Mouse (Mus musculus): ENCODE measurements around the gene Fam71e1. TPM values are rescaled to one million over a fixed set of nuclear protein-coding genes. Genes with fewer than 3 reads are reported as not detected.

Fam71e1 gene
- polyA plus RNA-seq, 1 experiment = 2.7 TPM

DNA sequence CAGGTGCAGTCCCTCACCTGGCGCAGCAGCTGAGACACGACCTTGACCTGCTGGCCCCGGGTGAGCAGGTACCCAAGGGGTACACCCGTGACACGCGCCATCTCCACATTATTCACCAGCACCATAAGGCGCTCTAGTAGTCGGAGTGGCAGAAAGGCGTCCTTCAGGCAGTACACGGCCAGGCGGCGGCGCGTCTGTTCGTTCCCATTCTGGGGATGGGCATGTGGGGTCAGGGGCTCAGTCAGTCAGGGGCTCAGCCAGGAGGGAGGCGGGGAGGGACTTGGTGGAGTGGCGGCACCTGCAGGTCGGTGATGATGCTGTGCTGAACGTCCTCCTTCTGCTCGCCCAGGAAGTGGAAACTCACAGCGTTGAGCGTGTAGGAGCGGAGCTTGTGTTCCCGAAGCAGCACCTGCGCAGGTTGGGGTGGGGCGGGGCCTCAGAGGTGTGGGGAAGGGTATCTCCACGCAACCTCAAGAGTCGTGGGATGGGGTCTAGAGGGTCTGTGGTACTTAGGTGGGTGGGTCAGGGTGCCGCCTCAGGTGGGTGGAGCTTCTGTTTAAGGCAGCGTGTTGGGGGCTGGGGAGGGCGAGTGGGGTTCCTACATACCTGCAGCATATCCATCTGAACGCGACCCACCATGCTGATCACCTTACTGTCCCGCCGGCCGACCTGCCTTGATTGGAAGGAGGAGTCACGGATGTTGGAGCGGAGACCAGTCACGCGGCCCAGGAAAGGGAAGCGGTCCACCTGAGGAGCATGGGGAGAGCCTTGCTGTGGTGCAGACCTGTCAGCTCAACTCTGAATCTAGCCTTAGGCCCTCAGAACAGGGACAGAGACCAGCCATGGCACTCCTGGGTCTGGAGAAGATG lies 42.6 kb downstream of the Fam71e1 start:
- TF ChIP-seq CTCF (IDR thresholded peaks at IDR 0.05; ENCODE audit: borderline replicate concordance, insufficient read depth, low read length) (no peak), POLR2A (IDR thresholded peaks at IDR 0.05; ENCODE audit: low read depth, low read length) (no peak)
- Histone ChIP-seq H3K4me1 (ENCODE audit: control insufficient read depth, insufficient read depth, low read length) (no peaks in the 10 kb centered on the region), H3K4me3 (ENCODE audit: insufficient read depth, low read length) (no peak overlapping the region), H3K27ac (ENCODE audit: insufficient read depth, low read length) (no peak overlapping the region)

GRCm38 (mm10) chr7:44542555-44542954 lies 46.2 kb downstream of the Fam71e1 start:
- Histone ChIP-seq H3K27ac (ENCODE audit: insufficient read depth, low read length) (no peak overlapping the region), H3K4me1 (ENCODE audit: control insufficient read depth, insufficient read depth, low read length) (no peaks in the 10 kb centered on the region), H3K4me3 (ENCODE audit: insufficient read depth, low read length) (no peak overlapping the region)
- TF ChIP-seq CTCF (IDR thresholded peaks at IDR 0.05; ENCODE audit: borderline replicate concordance, insufficient read depth, low read length) (no peak), POLR2A (IDR thresholded peaks at IDR 0.05; ENCODE audit: low read depth, low read length) (no peak)

GRCm38 (mm10) chr7:44543071-44543470 lies 46.7 kb downstream of the Fam71e1 start:
- no peaks in the 10 kb centered on the region for H3K4me1 ChIP-seq (ENCODE audit: control insufficient read depth, insufficient read depth, low read length)
- H3K27ac ChIP-seq (ENCODE audit: insufficient read depth, low read length) = no peak overlapping the region
- TF ChIP-seq CTCF (IDR thresholded peaks at IDR 0.05; ENCODE audit: borderline replicate concordance, insufficient read depth, low read length) (no peak), POLR2A (IDR thresholded peaks at IDR 0.05; ENCODE audit: low read depth, low read length) (no peak)
- no peak overlapping the region for H3K4me3 ChIP-seq (ENCODE audit: insufficient read depth, low read length)

DNA sequence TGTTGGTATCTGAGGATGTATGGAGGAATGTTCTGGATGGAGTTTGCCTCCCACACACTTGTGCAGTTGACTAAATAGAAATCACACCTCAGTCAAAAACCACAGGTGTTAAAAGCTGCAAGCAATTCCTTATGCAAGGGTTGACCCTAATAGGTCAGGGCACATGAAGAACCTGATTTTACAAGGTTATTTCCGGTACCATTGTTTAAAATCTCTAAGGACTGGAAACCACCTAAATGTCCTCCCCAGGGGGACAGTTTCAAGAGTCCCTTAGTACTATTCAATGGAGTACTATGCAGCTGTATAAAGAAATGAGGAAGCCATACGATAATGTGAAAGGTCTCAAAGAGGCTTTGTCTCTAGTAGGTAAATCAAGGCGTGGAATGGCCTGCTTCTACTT lies 49.9 kb downstream of the Fam71e1 start:
- Histone ChIP-seq H3K4me3 (ENCODE audit: insufficient read depth, low read length) (no peak overlapping the region), H3K27ac (ENCODE audit: insufficient read depth, low read length) (no peak overlapping the region), H3K4me1 (ENCODE audit: control insufficient read depth, insufficient read depth, low read length) (no peaks in the 10 kb centered on the region)
- TF ChIP-seq POLR2A (IDR thresholded peaks at IDR 0.05; ENCODE audit: low read depth, low read length) = no peak
- no peak for TF ChIP-seq CTCF (IDR thresholded peaks at IDR 0.05; ENCODE audit: borderline replicate concordance, insufficient read depth, low read length)

DNA sequence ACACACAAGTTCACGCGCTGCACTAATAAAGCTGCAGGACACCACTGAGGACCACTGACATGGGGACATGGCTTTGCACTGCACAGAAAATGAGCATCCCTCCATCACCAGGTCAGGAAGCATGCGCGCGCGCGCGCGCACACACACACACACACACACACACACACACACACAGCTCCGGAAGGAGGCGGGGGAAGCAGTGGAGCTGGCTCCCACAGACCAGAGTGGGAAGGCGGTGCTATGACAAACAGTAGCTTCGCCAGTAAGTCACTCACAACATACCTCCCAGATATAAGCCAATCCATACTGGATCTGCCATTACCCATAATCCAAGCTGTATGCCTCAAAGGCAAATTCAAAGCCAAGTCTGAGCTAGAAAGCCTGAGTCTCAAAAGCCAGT lies 50.7 kb downstream of the Fam71e1 start:
- H3K4me3 ChIP-seq (ENCODE audit: insufficient read depth, low read length) = peak overlapping the region; percentile 65; the same call in 1 of the 2 replicates
- no peak overlapping the region for H3K27ac ChIP-seq (ENCODE audit: insufficient read depth, low read length)
- H3K4me1 ChIP-seq (ENCODE audit: control insufficient read depth, insufficient read depth, low read length) = no peaks in the 10 kb centered on the region
- no peak for TF ChIP-seq POLR2A (IDR thresholded peaks at IDR 0.05; ENCODE audit: low read depth, low read length)
- TF ChIP-seq CTCF (IDR thresholded peaks at IDR 0.05; ENCODE audit: borderline replicate concordance, insufficient read depth, low read length) = no peak

DNA sequence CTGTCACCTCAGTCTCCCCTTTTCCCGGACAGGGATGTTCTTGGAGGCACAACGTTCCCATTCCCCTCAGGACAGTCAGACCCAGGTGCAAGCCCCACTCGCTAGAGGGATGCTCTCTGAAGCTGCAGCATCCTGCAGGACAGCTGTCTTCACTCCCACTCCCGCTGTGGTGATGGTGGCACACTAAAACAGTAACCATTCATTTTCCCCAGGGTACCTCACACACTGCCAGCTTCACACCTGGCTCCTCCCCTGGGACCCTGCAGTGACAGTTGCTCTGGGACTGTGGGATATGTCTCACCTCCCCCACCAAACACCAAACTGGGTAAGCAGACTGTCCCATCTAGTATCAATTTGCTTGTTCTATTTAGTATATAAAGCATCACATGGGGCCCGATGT lies 51.3 kb downstream of the Fam71e1 start:
- Histone ChIP-seq H3K27ac (ENCODE audit: insufficient read depth, low read length) (no peak overlapping the region), H3K4me1 (ENCODE audit: control insufficient read depth, insufficient read depth, low read length) (no peaks in the 10 kb centered on the region), H3K4me3 (ENCODE audit: insufficient read depth, low read length) (peak overlapping the region; percentile 65)
- TF ChIP-seq POLR2A (IDR thresholded peaks at IDR 0.05; ENCODE audit: low read depth, low read length) (no peak), CTCF (IDR thresholded peaks at IDR 0.05; ENCODE audit: borderline replicate concordance, insufficient read depth, low read length) (no peak)

DNA sequence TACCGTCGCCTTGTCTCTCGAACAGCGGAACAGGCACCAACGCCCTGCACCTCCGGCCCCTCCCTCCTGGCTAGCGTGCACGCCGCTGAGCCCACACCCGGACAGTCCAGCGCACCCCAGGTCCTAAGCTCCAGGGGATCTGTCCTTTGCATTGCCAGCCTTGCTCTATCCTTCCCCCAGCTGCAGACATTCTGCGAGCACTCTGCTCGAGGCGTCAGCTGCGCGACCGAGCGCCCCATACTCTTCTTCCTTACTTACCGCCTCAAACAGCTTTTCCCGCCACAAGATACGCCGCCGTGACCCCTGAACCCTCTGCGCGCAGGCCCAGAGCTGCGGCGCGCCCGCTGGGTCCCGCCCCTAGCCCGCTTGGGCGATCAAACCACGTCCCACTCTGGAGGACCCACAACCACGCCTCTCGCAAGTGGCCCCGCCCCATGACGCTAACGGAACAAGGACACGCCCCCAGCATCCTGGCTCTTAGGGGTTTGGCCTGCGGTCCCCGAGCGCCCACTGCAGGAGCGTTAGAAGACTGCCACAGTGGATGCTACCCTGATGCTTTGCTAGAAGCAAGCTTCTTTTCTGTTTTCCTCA lies 52.2 kb downstream of the Fam71e1 start, which contains the start of gene Pold1:
Pold1 (minus strand) TSS at position 353 of the 591 bp plus-strand sequence.
- peak within 1 kb of the TSS; percentile 9; the same call in 1 of the 2 replicates for H3K27ac ChIP-seq (ENCODE audit: insufficient read depth, low read length)
- TF ChIP-seq POLR2A (IDR thresholded peaks at IDR 0.05; ENCODE audit: low read depth, low read length) (peak; percentile 46; the same call in 1 of the 2 replicates), CTCF (IDR thresholded peaks at IDR 0.05; ENCODE audit: borderline replicate concordance, insufficient read depth, low read length) (peak; percentile 49)
- H3K4me1 ChIP-seq (ENCODE audit: control insufficient read depth, insufficient read depth, low read length) = no peaks in the 10 kb centered on the region

GRCm38 (mm10) chr7:44549621-44550408 lies 53.4 kb downstream of the Fam71e1 start:
- Histone ChIP-seq H3K4me1 (ENCODE audit: control insufficient read depth, insufficient read depth, low read length) (no peaks in the 10 kb centered on the region), H3K4me3 (ENCODE audit: insufficient read depth, low read length) (no peak overlapping the region), H3K27ac (ENCODE audit: insufficient read depth, low read length) (no peak overlapping the region)
- TF ChIP-seq CTCF (IDR thresholded peaks at IDR 0.05; ENCODE audit: borderline replicate concordance, insufficient read depth, low read length) (no peak), POLR2A (IDR thresholded peaks at IDR 0.05; ENCODE audit: low read depth, low read length) (no peak)

More for the DNA sequence above, 52.2 kb downstream of the Fam71e1 start, which contains the start of gene Pold1:
- peak within 1 kb of the TSS; percentile 65 for H3K4me3 ChIP-seq (ENCODE audit: insufficient read depth, low read length)

- no peak overlapping the region for H3K4me3 ChIP-seq (ENCODE audit: insufficient read depth, low read length)
- H3K4me1 ChIP-seq (ENCODE audit: control insufficient read depth, insufficient read depth, low read length) = no peaks in the 10 kb centered on the region
- TF ChIP-seq CTCF (IDR thresholded peaks at IDR 0.05; ENCODE audit: borderline replicate concordance, insufficient read depth, low read length) (no peak), POLR2A (IDR thresholded peaks at IDR 0.05; ENCODE audit: low read depth, low read length) (no peak)
- no peak overlapping the region for H3K27ac ChIP-seq (ENCODE audit: insufficient read depth, low read length)
Observed at GRCm38 (mm10) chr7:44550409-44550678, 54.0 kb downstream of the Fam71e1 start.

Other genes starting within 250 kb of the Fam71e1 start
- 0.75 and 1.1 TPM in 2 replicates for gene 1700028J19Rik, start 249.9 kb upstream of the Fam71e1 start, polyA plus RNA-seq (2011; ENCODE audit: insufficient read length, low read depth, missing spikeins)
- 71.4 and 78.0 TPM in 2 replicates for gene 2410002F23Rik, start 249.9 kb upstream of the Fam71e1 start, polyA plus RNA-seq (2011; ENCODE audit: insufficient read length, low read depth, missing spikeins)
- not detected in 2 replicates for gene Acp4, start 239.2 kb upstream of the Fam71e1 start, polyA plus RNA-seq (2011; ENCODE audit: insufficient read length, low read depth, missing spikeins)
- gene Gm15517, start 235.1 kb upstream of the Fam71e1 start, polyA plus RNA-seq (2011; ENCODE audit: insufficient read length, low read depth, missing spikeins) = not detected in 2 replicates
- gene Clec11a, start 189.7 kb upstream of the Fam71e1 start, polyA plus RNA-seq (2011; ENCODE audit: insufficient read length, low read depth, missing spikeins) = 2.6 and 13.4 TPM in 2 replicates
- 1.1 and 2.6 TPM in 2 replicates for gene Shank1, start 186.3 kb upstream of the Fam71e1 start, polyA plus RNA-seq (2011; ENCODE audit: insufficient read length, low read depth, missing spikeins)
- gene Syt3, start 112.5 kb upstream of the Fam71e1 start, polyA plus RNA-seq (2011; ENCODE audit: insufficient read length, low read depth, missing spikeins) = 0.18 and 0.25 TPM in 2 replicates
- not detected in 2 replicates for gene 1700008O03Rik, start 110.8 kb upstream of the Fam71e1 start, polyA plus RNA-seq (2011; ENCODE audit: insufficient read length, low read depth, missing spikeins)
- 0.32 TPM in 1 of 2 replicates, not detected in the other for gene Lrrc4b, start 67.6 kb upstream of the Fam71e1 start, polyA plus RNA-seq (2011; ENCODE audit: insufficient read length, low read depth, missing spikeins)
- gene Aspdh, start 31.2 kb upstream of the Fam71e1 start, polyA plus RNA-seq (2011; ENCODE audit: insufficient read length, low read depth, missing spikeins) = not detected in 2 replicates
- gene Josd2, start 28.6 kb upstream of the Fam71e1 start, polyA plus RNA-seq (2011; ENCODE audit: insufficient read length, low read depth, missing spikeins) = 53.0 and 53.9 TPM in 2 replicates
- gene Emc10, start 52 bp upstream of the Fam71e1 start, polyA plus RNA-seq (2011; ENCODE audit: insufficient read length, low read depth, missing spikeins) = 100 and 111 TPM in 2 replicates
- not detected in 2 replicates for gene Mybpc2, start 28.1 kb downstream of the Fam71e1 start, polyA plus RNA-seq (2011; ENCODE audit: insufficient read length, low read depth, missing spikeins)
- gene Spib, start 35.5 kb downstream of the Fam71e1 start, polyA plus RNA-seq (2011; ENCODE audit: insufficient read length, low read depth, missing spikeins) = not detected in 2 replicates
- 21.1 and 23.7 TPM in 2 replicates for gene Pold1, start 52.3 kb downstream of the Fam71e1 start, polyA plus RNA-seq (2011; ENCODE audit: insufficient read length, low read depth, missing spikeins)
- 55.1 and 58.4 TPM in 2 replicates for gene Nr1h2, start 57.4 kb downstream of the Fam71e1 start, polyA plus RNA-seq (2011; ENCODE audit: insufficient read length, low read depth, missing spikeins)
- gene Napsa, start 75.8 kb downstream of the Fam71e1 start, polyA plus RNA-seq (2011; ENCODE audit: insufficient read length, low read depth, missing spikeins) = not detected in 2 replicates
- 0.27 and 0.51 TPM in 2 replicates for gene Kcnc3, start 94.1 kb downstream of the Fam71e1 start, polyA plus RNA-seq (2011; ENCODE audit: insufficient read length, low read depth, missing spikeins)
- not detected in 2 replicates for gene Myh14, start 174.3 kb downstream of the Fam71e1 start, polyA plus RNA-seq (2011; ENCODE audit: insufficient read length, low read depth, missing spikeins)
- not detected in 2 replicates for gene Izumo2, start 212.2 kb downstream of the Fam71e1 start, polyA plus RNA-seq (2011; ENCODE audit: insufficient read length, low read depth, missing spikeins)

Data from embryonic fibroblast, embryonic 13.5 days (primary cell).